Mouse (Mus musculus) frontal cortex, postnatal 36 days (tissue): ENCODE data around the gene Dop1b.

Experiments used
- DNase-seq, 2 experiments: peaks; one replicate each; pipeline ENCODE4 v3.0.0; 2022; ENCODE audit warnings: low spot score in 2 of 2

Dop1b gene

DNA sequence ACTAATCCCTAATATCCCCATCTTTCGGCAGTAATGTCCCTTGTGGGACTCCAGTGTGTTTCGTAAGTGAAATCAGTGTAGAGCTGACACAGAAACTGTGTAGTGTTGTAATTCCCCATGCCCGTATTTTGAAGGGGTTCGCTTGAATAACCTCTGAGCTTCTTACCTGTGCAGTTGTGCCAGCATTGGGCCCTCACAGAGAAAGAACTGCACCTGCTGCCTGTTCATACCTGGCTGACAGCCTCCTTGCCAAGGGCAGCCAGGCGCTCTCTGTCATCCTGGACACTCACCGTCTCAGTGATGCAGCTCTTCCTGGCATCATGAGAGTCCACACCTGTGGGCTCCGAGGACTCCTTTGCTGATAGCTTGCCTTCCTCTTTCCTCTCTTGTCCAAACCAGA, 1.3 kb downstream of the Dop1b start:
- no peak for DNase-seq

DNA sequence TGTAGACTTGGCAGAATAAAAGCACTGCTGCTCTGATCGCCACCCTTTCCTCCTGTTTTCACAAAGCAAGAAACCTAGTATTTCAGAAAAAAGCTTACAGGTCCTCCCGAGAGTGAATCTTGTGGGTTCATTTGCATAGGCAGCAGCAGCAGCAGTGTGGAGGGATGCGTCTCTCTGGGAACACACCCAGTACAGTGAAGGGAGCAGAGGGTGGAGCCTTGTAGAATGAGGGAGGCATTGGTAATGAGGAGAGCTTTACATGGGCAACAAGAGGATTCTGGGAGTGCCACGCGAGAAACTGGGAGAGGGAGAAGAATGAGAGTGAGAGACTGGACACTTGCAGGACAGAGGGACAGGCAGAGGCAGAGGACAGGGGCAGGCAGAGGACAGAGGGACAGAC, 2.7 kb downstream of the Dop1b start:
- peak; percentile 40 to 44 for DNase-seq

DNA sequence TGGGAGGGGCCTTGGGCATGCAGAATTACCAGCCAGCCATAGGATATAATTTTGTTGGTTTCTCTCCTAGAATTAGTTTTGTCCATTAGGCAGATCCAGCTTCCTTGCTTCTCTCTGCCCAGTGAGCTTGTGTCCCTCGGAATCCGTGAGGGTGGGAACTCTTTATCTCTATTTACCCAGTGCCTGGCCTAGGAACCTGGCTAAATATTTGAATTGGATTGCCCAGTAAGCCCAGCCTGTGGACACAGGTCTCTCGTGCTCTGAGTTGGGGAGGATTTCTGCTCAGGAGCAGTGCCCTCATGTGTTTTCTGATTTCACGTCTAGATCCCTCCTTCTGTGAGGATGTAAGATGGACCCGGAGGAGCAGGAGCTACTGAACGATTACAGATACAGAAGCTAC, 4.1 kb downstream of the Dop1b start:
- DNase-seq = no peak

DNA sequence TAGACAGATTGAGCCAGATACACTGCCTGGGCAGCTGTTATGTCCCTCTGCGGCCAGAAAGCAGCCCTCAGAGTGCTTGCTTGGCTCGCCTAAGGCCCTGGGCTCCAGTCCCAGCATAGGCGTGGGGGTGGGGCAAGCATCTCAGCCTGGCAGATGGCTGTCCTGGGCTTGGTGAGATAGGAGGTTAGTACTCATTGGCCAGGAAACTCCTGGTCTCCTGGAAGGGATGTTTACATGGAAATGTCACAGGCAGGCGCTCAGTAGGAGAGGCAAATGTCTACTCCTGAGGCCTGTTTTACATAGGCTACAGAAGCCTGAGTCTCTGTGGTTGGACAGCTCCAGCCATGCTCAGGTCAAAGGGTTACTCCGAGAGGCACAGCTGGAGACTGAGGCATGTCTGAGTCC, 5.6 kb downstream of the Dop1b start:
- DNase-seq = peak; percentile 49 to 58

GRCm38 (mm10) chr16:93721771-93722170, 10.1 kb downstream of the Dop1b start:
- no peak for DNase-seq

DNA sequence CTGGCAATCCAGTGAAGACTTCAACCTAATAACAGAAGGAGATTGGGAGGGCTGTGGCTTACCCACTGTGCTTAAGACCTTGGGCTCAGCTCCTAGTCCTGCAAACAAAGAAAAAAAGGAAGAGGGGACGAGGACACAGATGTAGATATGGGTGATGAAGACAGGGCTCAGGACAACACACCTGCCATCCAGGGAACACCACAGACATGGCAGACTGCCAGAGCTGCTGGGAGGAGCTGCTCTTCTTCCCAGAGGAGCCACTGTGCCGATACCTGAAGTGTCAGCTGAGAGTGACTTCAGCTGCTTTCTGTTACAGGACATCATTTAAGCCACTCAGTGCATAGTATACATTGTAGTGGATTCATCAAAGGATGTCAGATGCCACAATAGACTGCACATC, 10.8 kb downstream of the Dop1b start:
- no peak for DNase-seq

DNA sequence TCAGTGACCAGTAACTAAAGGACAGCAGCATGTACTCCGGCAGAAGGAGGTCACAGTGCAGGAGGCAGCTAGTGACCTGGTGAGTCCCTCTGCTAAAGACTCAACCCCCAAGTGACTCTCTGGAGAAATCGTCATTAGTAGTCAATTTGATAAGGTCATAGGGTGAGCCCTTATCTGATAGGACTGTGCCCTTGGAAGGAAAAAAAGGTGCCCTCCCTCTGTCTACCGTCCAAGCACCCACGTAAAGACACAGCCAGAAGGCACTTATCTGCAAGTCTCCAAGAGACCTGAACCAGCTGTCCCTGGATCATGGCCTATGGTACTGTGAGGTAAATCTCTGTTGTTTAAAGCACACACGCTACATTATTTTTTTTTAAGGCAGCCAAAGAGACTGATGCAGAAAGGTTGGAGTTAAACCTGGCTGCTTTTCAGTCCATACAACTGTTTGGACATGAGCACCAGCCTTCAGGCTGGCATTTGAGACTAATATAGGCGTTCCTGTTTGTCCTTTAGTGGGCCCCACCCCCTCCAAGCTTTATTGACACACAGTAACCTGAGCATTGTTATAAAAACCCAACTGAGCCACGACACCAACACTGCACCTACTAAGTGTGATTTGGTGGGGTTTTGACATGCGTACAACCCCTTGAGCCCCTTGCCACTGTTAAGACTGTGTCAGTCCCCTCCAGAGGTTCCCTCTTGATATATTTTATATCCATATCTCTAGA, 13.9 kb downstream of the Dop1b start:
- no peak for DNase-seq

DNA sequence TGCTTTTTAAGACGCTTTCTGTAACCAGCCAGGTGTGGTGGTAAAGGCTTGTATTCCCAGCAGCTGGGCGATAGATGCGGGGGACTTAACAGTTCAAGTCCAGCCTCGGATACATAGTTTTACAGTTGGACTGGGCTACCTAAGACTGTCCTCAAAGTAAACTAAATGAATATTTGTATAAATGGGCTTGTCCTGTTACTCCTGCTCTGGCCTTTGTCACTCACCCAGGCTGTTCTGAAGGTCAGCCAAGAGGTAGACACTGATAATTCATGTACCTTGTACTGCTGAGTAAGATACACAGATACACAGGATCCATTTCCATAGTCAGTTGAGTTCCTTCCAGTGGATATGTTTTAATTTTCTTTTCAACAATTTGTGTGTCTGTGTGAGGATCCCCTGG, 14.5 kb downstream of the Dop1b start:
- DNase-seq = no peak

GRCm38 (mm10) chr16:93728676-93729075, 17.0 kb downstream of the Dop1b start:
- no peak for DNase-seq

DNA sequence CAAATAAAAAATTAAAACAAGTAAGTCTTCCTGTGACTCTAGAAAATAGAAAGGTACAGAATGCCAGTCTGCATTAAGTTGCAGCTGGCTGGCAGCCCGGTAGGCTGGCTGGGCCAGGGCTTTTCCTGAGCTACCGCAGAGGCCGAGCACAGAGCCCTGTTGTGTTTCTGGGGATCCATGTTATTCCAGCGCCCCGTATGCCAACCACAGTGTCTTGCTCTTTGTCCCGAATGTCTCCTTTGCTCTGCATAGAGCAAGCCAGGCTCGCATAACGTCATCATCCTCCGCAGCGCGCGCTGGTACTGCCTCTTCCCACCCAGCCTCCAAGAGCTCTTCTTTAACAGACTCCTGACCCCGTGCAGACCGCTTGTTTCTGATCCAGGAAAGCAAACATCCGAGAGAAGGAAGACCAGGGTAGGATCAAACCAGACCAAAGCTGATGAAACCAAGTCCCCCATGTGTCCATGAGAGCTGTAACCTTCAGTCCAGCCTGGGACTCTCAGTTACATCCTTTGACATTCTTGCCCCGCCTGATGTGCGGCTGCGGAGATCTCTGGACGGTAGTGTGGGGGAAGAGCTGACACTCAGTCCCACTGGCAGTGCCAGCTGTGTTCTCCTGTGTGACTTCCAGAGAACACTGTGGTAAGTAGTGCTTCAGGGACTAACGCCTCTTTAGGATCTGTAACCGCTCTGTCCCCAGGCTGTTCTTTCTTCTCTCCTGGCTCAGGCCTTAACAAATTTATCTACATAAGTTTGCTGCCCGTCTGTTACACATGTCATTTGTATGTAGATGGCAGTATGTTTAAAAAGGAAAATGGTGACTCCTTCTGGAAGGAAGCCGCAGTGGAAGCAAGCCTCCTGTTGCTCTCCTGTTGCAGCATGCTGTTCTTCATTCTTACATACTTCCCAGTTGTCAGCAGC, 18.4 kb downstream of the Dop1b start:
- DNase-seq = peak; percentile 28 to 43

DNA sequence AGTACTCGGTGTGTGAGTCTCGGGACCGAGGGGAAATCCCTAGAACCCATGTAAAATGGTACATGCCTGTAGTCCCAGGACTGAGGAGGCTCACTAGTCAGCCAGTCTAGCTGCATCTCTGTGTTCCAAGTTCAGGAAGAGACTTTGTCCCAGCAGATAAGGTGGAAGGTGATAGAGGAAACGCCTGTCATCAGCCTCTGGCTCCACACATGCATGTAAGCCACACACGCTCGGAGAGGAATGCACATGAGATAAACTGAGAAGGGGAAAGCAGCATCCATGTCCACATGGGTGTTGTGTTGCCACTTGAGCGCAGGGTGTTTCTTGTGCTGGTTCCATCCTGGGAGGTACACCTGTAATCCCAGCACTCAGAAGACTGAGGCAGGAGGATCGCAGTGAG, 19.6 kb downstream of the Dop1b start:
- DNase-seq = no peak

GRCm38 (mm10) chr16:93732875-93733569, 21.3 kb downstream of the Dop1b start:
- no peak for DNase-seq

GRCm38 (mm10) chr16:93739251-93739650, 27.5 kb downstream of the Dop1b start:
- no peak for DNase-seq

GRCm38 (mm10) chr16:93742903-93743302, 31.2 kb downstream of the Dop1b start:
- no peak for DNase-seq

GRCm38 (mm10) chr16:93744049-93744490, 32.4 kb downstream of the Dop1b start:
- no peak for DNase-seq

- no peak for DNase-seq
Measured at GRCm38 (mm10) chr16:93744804-93745340, 33.2 kb downstream of the Dop1b start.

- no peak for DNase-seq
Measured at GRCm38 (mm10) chr16:93746397-93746796, 34.7 kb downstream of the Dop1b start.

GRCm38 (mm10) chr16:93746957-93747356, 35.3 kb downstream of the Dop1b start:
- no peak for DNase-seq

DNA sequence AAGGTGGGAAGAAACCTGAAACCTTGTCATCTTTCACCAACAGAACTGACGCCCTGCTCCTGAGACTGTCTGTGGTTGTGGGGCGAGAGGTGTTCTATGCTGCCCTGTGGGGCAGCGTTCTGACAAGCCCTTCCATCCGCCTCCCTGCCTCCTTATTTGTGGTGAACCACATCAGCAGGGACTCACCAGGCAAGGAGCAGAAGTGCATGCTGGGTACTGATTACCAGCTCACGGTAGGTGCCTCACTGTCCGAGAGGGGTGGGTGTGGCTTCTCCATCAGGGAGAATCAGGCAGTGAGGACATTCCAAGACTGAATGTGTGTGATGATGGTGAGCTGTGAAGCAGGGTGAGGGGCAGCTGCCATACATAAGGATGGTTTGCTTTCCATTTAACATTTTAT, 35.7 kb downstream of the Dop1b start:
- no peak for DNase-seq

- no peak for DNase-seq
Measured at GRCm38 (mm10) chr16:93749147-93749910, 37.6 kb downstream of the Dop1b start.

DNA sequence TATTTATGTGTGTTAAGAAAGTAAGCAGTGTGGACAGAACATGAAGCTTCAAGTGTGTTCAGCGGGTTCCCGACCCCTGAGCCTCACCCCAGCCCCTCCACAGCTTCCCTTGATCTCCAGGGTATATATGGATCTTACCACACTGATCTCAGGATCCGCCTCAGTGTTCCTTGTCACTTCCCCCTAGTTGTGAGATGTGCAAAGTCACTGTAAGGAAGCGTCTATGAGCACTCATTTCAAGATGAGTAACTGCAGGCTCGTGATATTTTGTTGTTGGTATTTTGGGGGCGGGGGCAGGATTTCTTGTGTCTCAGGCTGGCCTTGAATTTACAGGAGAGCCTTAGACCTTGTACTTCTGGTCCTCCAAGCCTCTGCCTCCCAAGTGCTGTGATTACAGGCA, 38.8 kb downstream of the Dop1b start:
- no peak for DNase-seq
